Mouse (Mus musculus): ENCODE results near the gene Bdh1. TPM values are rescaled to one million over a fixed set of nuclear protein-coding genes. Genes with fewer than 3 reads are reported as not detected.

The Bdh1 gene
- polyA plus RNA-seq, 1 experiment = 197 TPM

DNA sequence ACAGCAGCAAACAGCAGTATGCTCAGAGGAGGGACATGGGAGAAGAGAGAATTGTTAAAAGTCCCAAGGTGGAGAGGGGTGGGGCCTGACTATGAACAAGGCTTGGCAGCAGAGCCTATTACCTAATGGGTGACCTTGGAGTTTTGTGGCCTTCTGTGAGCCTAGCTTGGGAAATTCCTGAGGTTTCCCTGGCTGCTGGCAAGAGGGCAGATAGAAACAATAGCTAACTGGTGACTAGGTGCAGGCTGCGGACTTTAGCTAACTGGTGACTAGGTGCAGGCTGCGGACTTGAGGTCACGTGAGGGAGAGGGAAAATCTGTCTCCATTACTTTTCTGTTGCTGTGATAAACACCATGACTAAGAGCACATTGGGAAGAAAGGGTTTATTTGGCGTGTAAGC is 31.9 kb downstream of the Bdh1 start:
- TF ChIP-seq CTCF (conservative IDR thresholded peaks at IDR 0.05; ENCODE audit: insufficient read depth, insufficient read length, low read depth, low read length) (no peak), POLR2A (IDR thresholded peaks at IDR 0.05; ENCODE audit: low read depth, low read length) (no peak)
- 54% methylated on average over 4 of the region's 4 CpGs for WGBS
- H3K4me1 ChIP-seq (ENCODE audit: control insufficient read depth, insufficient read depth, low read length) = peaks cover 27% of the 10 kb centered on the region
- no peaks in the 10 kb centered on the region for H3K36me3 ChIP-seq (ENCODE audit: control insufficient read depth, insufficient read depth, low read length)
- no peaks in the 10 kb centered on the region for H3K27me3 ChIP-seq (replicated peaks; ENCODE audit: control insufficient read depth, insufficient read depth, low read length)
- peak; percentile 92 for DNase-seq
- H3K4me3 ChIP-seq (ENCODE audit: insufficient read depth, low read depth, low read length) = no peak overlapping the region
- H3K27ac ChIP-seq (ENCODE audit: insufficient read depth, low read depth, low read length) = peak overlapping the region; percentile 84

DNA sequence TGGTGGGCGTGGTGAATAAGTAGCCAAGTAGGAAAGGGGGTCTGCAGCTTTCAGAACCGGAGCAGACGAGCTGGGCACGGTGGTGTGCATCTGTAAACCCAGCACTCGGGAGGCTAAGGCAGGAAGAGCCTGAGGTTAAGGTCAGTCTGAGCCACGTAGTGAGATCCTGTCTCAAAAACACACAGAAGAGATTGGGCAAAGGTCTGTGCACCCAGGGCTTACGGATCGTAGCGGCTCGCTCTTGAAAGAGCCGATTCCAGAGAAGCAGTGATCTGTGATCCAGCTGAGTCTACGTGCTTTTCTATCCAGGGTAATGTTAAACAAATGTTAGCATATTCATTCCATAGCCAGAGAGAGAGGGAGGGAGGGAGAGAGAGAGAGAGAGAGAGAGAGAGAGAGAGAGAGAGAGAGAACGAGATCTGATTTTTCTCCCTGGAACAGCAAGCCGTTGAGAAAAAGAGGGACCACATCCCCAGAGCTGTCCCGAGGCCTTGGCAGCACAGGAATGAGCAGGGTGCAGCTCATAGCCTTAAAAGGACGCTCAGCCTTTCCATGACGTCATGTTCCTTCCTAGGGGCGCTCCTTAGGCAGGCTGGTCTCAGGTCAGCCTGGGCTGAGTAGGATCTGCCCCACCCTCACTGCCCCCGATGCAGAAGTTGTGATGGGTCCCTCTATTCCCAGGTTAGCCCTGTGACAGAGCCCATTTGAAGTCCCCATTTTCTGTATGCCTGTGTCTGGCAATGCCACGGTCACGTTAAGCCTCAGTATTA is 33.4 kb downstream of the Bdh1 start:
- H3K36me3 ChIP-seq (ENCODE audit: control insufficient read depth, insufficient read depth, low read length) = no peaks in the 10 kb centered on the region
- WGBS = 45% methylated on average over 21 of the region's 21 CpGs
- DNase-seq = peak; percentile 79
- H3K27ac ChIP-seq (ENCODE audit: insufficient read depth, low read depth, low read length) = peak overlapping the region; percentile 67
- H3K4me3 ChIP-seq (ENCODE audit: insufficient read depth, low read depth, low read length) = no peak overlapping the region
- H3K27me3 ChIP-seq (replicated peaks; ENCODE audit: control insufficient read depth, insufficient read depth, low read length) = no peaks in the 10 kb centered on the region
- no peak for TF ChIP-seq POLR2A (IDR thresholded peaks at IDR 0.05; ENCODE audit: low read depth, low read length)
- peaks cover 27% of the 10 kb centered on the region for H3K4me1 ChIP-seq (ENCODE audit: control insufficient read depth, insufficient read depth, low read length)

DNA sequence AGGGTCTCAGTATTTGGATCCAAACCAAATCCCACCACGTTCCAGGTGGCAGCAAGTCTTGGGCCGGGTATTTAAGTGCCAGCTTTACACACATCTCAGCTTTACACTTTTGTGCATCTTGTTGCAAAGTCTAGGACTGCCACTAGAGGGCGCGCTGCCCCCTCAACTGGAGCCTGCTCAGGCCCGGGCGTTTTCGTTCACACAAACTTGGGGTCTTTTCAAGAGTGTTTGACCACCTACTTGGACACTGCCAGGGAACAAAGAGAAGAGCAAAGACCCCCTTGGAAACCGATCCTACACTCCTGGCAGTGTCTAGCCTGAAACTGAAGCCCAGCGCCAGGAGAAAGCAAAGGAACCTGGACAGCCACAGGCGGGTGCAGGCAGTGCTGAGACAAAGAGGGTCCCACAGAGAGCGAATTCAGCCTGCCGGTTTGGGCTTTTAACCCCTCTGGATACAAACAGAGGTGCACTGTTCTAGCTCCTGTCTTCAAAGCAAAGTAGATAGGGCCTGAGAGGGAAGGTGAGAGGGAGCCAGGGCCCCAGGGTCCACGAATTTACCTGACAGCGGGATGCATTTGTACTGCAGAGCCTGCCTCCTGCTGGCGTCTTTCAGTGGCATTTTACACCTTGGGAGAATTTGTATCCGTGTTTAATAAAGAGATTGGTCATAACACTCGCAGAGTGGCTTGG is 36.3 kb downstream of the Bdh1 start:
- no peak overlapping the region for H3K27ac ChIP-seq (ENCODE audit: insufficient read depth, low read depth, low read length)
- WGBS = 13% methylated on average over 17 of the region's 17 CpGs
- peak; percentile 70 for DNase-seq
- H3K4me3 ChIP-seq (ENCODE audit: insufficient read depth, low read depth, low read length) = peak overlapping the region; percentile 13; the same call in 1 of the 2 replicates
- peaks cover 17% of the 10 kb centered on the region for H3K4me1 ChIP-seq (ENCODE audit: control insufficient read depth, insufficient read depth, low read length)
- no peaks in the 10 kb centered on the region for H3K27me3 ChIP-seq (replicated peaks; ENCODE audit: control insufficient read depth, insufficient read depth, low read length)
- H3K36me3 ChIP-seq (ENCODE audit: control insufficient read depth, insufficient read depth, low read length) = no peaks in the 10 kb centered on the region
- TF ChIP-seq POLR2A (IDR thresholded peaks at IDR 0.05; ENCODE audit: low read depth, low read length) (no peak), CTCF (conservative IDR thresholded peaks at IDR 0.05; ENCODE audit: insufficient read depth, insufficient read length, low read depth, low read length) (peak; percentile 81)

DNA sequence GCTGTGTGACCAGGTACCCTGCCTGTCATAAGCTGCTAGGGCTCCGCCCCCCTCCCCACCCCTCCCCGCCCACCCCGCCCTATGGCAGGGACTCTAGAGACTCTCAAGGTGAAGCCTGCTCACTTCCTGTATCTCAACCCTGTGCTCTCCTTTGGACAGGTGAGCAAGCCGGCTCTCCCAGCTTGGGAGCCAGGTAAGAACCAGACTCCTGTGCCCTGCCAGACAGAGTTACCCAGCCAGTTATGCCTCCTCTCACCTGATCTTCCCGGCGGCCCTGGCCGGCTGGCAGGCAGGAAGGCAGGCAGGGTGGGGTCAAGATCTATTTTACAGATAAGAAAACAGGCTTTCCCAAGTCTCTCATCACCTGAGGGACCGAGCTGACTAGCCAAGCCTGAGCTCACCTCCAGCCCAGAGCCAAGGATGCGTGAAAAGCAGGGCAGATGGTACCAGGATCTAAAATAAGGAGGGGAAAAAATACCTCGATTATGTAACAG is 37.9 kb downstream of the Bdh1 start:
- 29% methylated on average over 10 of the region's 10 CpGs for WGBS
- Histone ChIP-seq H3K4me3 (ENCODE audit: insufficient read depth, low read depth, low read length) (no peak overlapping the region), H3K27ac (ENCODE audit: insufficient read depth, low read depth, low read length) (peak overlapping the region; percentile 44; the same call in 1 of the 2 replicates), H3K27me3 (replicated peaks; ENCODE audit: control insufficient read depth, insufficient read depth, low read length) (no peaks in the 10 kb centered on the region), H3K4me1 (ENCODE audit: control insufficient read depth, insufficient read depth, low read length) (peaks cover 7% of the 10 kb centered on the region), H3K36me3 (ENCODE audit: control insufficient read depth, insufficient read depth, low read length) (no peaks in the 10 kb centered on the region)
- DNase-seq = peak; percentile 78
- TF ChIP-seq CTCF (conservative IDR thresholded peaks at IDR 0.05; ENCODE audit: insufficient read depth, insufficient read length, low read depth, low read length) (no peak), POLR2A (IDR thresholded peaks at IDR 0.05; ENCODE audit: low read depth, low read length) (no peak)

DNA sequence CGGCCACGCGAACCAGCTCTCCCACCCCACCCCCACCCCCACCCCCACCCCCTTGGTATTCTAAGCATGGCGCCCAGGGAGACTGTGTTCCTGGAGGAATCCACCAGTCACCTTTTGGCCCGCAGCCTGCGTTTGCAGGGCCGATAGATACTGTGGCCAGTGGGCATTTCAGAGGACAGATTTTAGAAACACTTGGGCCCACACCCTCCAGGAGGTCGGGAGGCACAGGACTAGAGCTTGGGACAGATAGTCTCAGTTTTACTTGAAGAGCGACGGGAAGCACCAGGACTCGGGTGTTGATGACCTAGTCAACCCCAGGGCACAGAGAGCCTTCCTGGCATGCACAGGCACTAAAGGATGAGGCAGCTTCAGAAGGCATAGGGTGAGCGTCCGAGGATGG is 38.4 kb downstream of the Bdh1 start:
- Histone ChIP-seq H3K27ac (ENCODE audit: insufficient read depth, low read depth, low read length) (no peak overlapping the region), H3K4me3 (ENCODE audit: insufficient read depth, low read depth, low read length) (no peak overlapping the region)

DNA sequence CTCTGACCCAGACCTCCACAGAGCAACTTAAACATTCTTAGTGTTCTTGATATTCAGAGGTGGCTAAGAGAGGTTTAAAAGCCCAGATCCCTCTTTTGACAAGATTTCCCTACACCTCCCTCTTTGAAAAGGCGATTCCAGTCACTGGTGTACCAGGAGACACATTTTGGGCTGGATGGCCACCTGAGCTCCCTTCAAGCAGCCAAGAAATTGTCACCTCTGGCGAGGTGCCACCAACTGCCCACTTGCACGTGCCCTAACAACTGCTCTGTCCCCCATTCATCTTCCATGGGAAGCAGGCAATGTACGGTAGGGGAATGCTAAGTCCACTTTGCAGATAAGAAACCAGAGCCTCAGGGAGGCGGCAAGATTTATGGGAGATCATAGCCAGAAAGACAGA is 39.0 kb downstream of the Bdh1 start:
- Histone ChIP-seq H3K4me3 (ENCODE audit: insufficient read depth, low read depth, low read length) (no peak overlapping the region), H3K27me3 (replicated peaks; ENCODE audit: control insufficient read depth, insufficient read depth, low read length) (no peaks in the 10 kb centered on the region), H3K27ac (ENCODE audit: insufficient read depth, low read depth, low read length) (no peak overlapping the region), H3K36me3 (ENCODE audit: control insufficient read depth, insufficient read depth, low read length) (no peaks in the 10 kb centered on the region), H3K4me1 (ENCODE audit: control insufficient read depth, insufficient read depth, low read length) (no peaks in the 10 kb centered on the region)
- 76% methylated on average over 5 of the region's 5 CpGs for WGBS
- DNase-seq = no peak
- TF ChIP-seq POLR2A (IDR thresholded peaks at IDR 0.05; ENCODE audit: low read depth, low read length) = no peak
- TF ChIP-seq CTCF (conservative IDR thresholded peaks at IDR 0.05; ENCODE audit: insufficient read depth, insufficient read length, low read depth, low read length) = no peak

More for the DNA sequence above, 38.4 kb downstream of the Bdh1 start:
- Histone ChIP-seq H3K36me3 (ENCODE audit: control insufficient read depth, insufficient read depth, low read length) (no peaks in the 10 kb centered on the region), H3K4me1 (ENCODE audit: control insufficient read depth, insufficient read depth, low read length) (peaks cover 5% of the 10 kb centered on the region; the same call in 1 of the 2 replicates), H3K27me3 (replicated peaks; ENCODE audit: control insufficient read depth, insufficient read depth, low read length) (no peaks in the 10 kb centered on the region)
- DNase-seq = no peak
- 56% methylated on average over 13 of the region's 13 CpGs for WGBS
- TF ChIP-seq CTCF (conservative IDR thresholded peaks at IDR 0.05; ENCODE audit: insufficient read depth, insufficient read length, low read depth, low read length) = no peak

DNA sequence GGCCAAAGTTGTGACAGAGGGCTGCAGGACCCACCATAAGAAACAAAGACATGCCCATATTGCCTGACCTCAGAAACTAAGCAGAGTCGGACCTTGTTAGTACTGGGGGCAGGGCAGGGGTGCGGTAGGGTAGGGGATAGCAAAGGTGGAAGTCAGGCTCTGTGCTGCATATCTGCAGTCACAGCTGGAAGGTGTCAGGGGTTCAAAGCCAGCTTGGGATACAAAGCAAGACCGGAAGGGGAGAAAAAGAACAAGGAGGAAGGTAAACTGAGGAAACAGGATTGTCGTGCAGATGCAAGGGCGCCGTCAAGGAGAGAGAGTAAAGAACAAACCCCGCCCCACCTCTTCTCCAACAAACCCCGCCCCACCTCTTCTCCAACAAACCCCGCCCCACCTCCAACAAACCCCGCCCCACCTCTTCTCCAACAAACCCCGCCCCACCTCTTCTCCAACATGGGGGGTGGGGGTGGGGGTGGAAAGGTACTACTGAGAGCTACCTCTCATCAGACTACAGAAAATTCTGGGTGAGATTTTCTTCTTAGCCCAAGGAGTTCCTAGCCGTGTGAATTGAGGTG is 40.1 kb downstream of the Bdh1 start:
- Histone ChIP-seq H3K4me3 (ENCODE audit: insufficient read depth, low read depth, low read length) (no peak overlapping the region), H3K27ac (ENCODE audit: insufficient read depth, low read depth, low read length) (no peak overlapping the region), H3K27me3 (replicated peaks; ENCODE audit: control insufficient read depth, insufficient read depth, low read length) (no peaks in the 10 kb centered on the region), H3K4me1 (ENCODE audit: control insufficient read depth, insufficient read depth, low read length) (no peaks in the 10 kb centered on the region), H3K36me3 (ENCODE audit: control insufficient read depth, insufficient read depth, low read length) (no peaks in the 10 kb centered on the region)
- TF ChIP-seq CTCF (conservative IDR thresholded peaks at IDR 0.05; ENCODE audit: insufficient read depth, insufficient read length, low read depth, low read length) (no peak), POLR2A (IDR thresholded peaks at IDR 0.05; ENCODE audit: low read depth, low read length) (no peak)
- WGBS = 48% methylated on average over 12 of the region's 12 CpGs
- no peak for DNase-seq

Measured in kidney, adult 2 months (tissue).